Mouse (Mus musculus): ENCODE measurements around the gene Il5ra. TPM values are rescaled to one million over a fixed set of nuclear protein-coding genes. Genes with fewer than 3 reads are reported as not detected.

The Il5ra gene
- polyA plus RNA-seq, 2 experiments from 2014 or later = 0.32 TPM; not detected in 1

GRCm38 (mm10) chr6:106738229-106738628 is 10.6 kb downstream of the Il5ra start:
- ATAC-seq = no peak

GRCm38 (mm10) chr6:106732563-106732962 is 16.3 kb downstream of the Il5ra start:
- ATAC-seq = no peak

- no peak for ATAC-seq
These were observed 19.0 kb downstream of the Il5ra start for GRCm38 (mm10) chr6:106729682-106730314.

- ATAC-seq = no peak
These were observed 21.1 kb downstream of the Il5ra start for GRCm38 (mm10) chr6:106727703-106728102.

GRCm38 (mm10) chr6:106726078-106726477 is 22.8 kb downstream of the Il5ra start:
- peak; percentile 41 for ATAC-seq

GRCm38 (mm10) chr6:106725642-106726041 is 23.2 kb downstream of the Il5ra start:
- peak; percentile 26 for ATAC-seq

GRCm38 (mm10) chr6:106705506-106706035 is 43.3 kb downstream of the Il5ra start:
- ATAC-seq = no peak

GRCm38 (mm10) chr6:106701931-106702330 is 46.9 kb downstream of the Il5ra start:
- no peak for ATAC-seq

GRCm38 (mm10) chr6:106675581-106675980 is 73.3 kb downstream of the Il5ra start:
- ATAC-seq = no peak

GRCm38 (mm10) chr6:106663780-106664651 is 84.8 kb downstream of the Il5ra start:
- peak; percentile 91 for ATAC-seq

Other genes starting within 250 kb of the Il5ra start
- gene Trnt1, start 20.1 kb upstream of the Il5ra start, polyA plus RNA-seq (2017; shearing (Covaris generic)) = 100 to 1,000 TPM in 1 of 2 experiments, 10 to 100 TPM in 1; 97.2 to 108 TPM
- gene Crbn, start 51.0 kb upstream of the Il5ra start, polyA plus RNA-seq (2017; shearing (Covaris generic)) = 100 to 1,000 TPM; 192 to 219 TPM

All from CD4-positive, CD25-positive, alpha-beta regulatory T cell, adult 4 months (primary cell).